Mouse (Mus musculus): ENCODE results near the gene Krt9. TPM values are rescaled to one million over a fixed set of nuclear protein-coding genes. Genes with fewer than 3 reads are reported as not detected.

The Krt9 gene
- polyA plus RNA-seq, 1 experiment, result not detected

GRCm38 (mm10) chr11:100137693-100138092 is 55.4 kb downstream of the Krt9 start:
- Histone ChIP-seq H3K27ac (ENCODE audit: insufficient read depth, low read depth, low read length) (no peak overlapping the region), H3K4me3 (ENCODE audit: insufficient read depth, low read length) (no peak overlapping the region), H3K4me1 (ENCODE audit: control insufficient read depth, insufficient read depth, low read length) (no peaks in the 10 kb centered on the region)
- TF ChIP-seq CTCF (IDR thresholded peaks at IDR 0.05; ENCODE audit: low read depth, low read length) (no peak), POLR2A (IDR thresholded peaks at IDR 0.05; ENCODE audit: borderline replicate concordance, low read depth, low read length) (no peak)

Other genes with a start within 250 kb of the Krt9 start
- gene Krtap9-5, start 244.8 kb downstream of the Krt9 start, polyA plus RNA-seq (2012; ENCODE audit: insufficient read depth, insufficient read length, missing spikeins), result not detected in 2 replicates
- gene Krtap29-1, start 214.2 kb downstream of the Krt9 start, polyA plus RNA-seq (2012; ENCODE audit: insufficient read depth, insufficient read length, missing spikeins), result not detected in 2 replicates
- gene Krtap16-1, start 206.6 kb downstream of the Krt9 start, polyA plus RNA-seq (2012; ENCODE audit: insufficient read depth, insufficient read length, missing spikeins), result not detected in 2 replicates
- gene Krtap17-1, start 199.3 kb downstream of the Krt9 start, polyA plus RNA-seq (2012; ENCODE audit: insufficient read depth, insufficient read length, missing spikeins), result not detected in 2 replicates
- gene Krt33a, start 177.0 kb downstream of the Krt9 start, polyA plus RNA-seq (2012; ENCODE audit: insufficient read depth, insufficient read length, missing spikeins), result not detected in 2 replicates
- not detected in 2 replicates for gene Krt33b, start 163.4 kb downstream of the Krt9 start, polyA plus RNA-seq (2012; ENCODE audit: insufficient read depth, insufficient read length, missing spikeins)
- not detected in 2 replicates for gene Krt34, start 151.7 kb downstream of the Krt9 start, polyA plus RNA-seq (2012; ENCODE audit: insufficient read depth, insufficient read length, missing spikeins)
- gene Krt31, start 142.7 kb downstream of the Krt9 start, polyA plus RNA-seq (2012; ENCODE audit: insufficient read depth, insufficient read length, missing spikeins), result not detected in 2 replicates
- gene Krt32, start 105.0 kb downstream of the Krt9 start, polyA plus RNA-seq (2012; ENCODE audit: insufficient read depth, insufficient read length, missing spikeins), result not detected in 2 replicates
- gene Krt35, start 97.0 kb downstream of the Krt9 start, polyA plus RNA-seq (2012; ENCODE audit: insufficient read depth, insufficient read length, missing spikeins), result not detected in 2 replicates
- not detected in 2 replicates for gene Krt36, start 87.6 kb downstream of the Krt9 start, polyA plus RNA-seq (2012; ENCODE audit: insufficient read depth, insufficient read length, missing spikeins)
- gene Krt13, start 71.7 kb downstream of the Krt9 start, polyA plus RNA-seq (2012; ENCODE audit: insufficient read depth, insufficient read length, missing spikeins), result not detected in 2 replicates
- gene Krt15, start 57.3 kb downstream of the Krt9 start, polyA plus RNA-seq (2012; ENCODE audit: insufficient read depth, insufficient read length, missing spikeins), result not detected in 2 replicates
- not detected in 2 replicates for gene Krt19, start 44.6 kb downstream of the Krt9 start, polyA plus RNA-seq (2012; ENCODE audit: insufficient read depth, insufficient read length, missing spikeins)
- not detected in 2 replicates for gene Krt14, start 14.3 kb upstream of the Krt9 start, polyA plus RNA-seq (2012; ENCODE audit: insufficient read depth, insufficient read length, missing spikeins)
- not detected in 2 replicates for gene Krt16, start 55.7 kb upstream of the Krt9 start, polyA plus RNA-seq (2012; ENCODE audit: insufficient read depth, insufficient read length, missing spikeins)
- not detected in 2 replicates for gene Krt17, start 67.8 kb upstream of the Krt9 start, polyA plus RNA-seq (2012; ENCODE audit: insufficient read depth, insufficient read length, missing spikeins)
- not detected in 2 replicates for gene Krt42, start 76.6 kb upstream of the Krt9 start, polyA plus RNA-seq (2012; ENCODE audit: insufficient read depth, insufficient read length, missing spikeins)
- 922 and 1,042 TPM in 2 replicates for gene Eif1, start 126.6 kb upstream of the Krt9 start, polyA plus RNA-seq (2012; ENCODE audit: insufficient read depth, insufficient read length, missing spikeins)
- not detected in 2 replicates for gene Gast, start 141.2 kb upstream of the Krt9 start, polyA plus RNA-seq (2012; ENCODE audit: insufficient read depth, insufficient read length, missing spikeins)
- 0.68 and 1.2 TPM in 2 replicates for gene Hap1, start 162.9 kb upstream of the Krt9 start, polyA plus RNA-seq (2012; ENCODE audit: insufficient read depth, insufficient read length, missing spikeins)
- 7.3 and 15.0 TPM in 2 replicates for gene Jup, start 204.5 kb upstream of the Krt9 start, polyA plus RNA-seq (2012; ENCODE audit: insufficient read depth, insufficient read length, missing spikeins)
- 0.67 TPM in 1 of 2 replicates, not detected in the other for gene P3h4, start 221.6 kb upstream of the Krt9 start, polyA plus RNA-seq (2012; ENCODE audit: insufficient read depth, insufficient read length, missing spikeins)
- gene Fkbp10, start 222.5 kb upstream of the Krt9 start, polyA plus RNA-seq (2012; ENCODE audit: insufficient read depth, insufficient read length, missing spikeins), result 1.3 and 1.6 TPM in 2 replicates
- 13.0 and 17.6 TPM in 2 replicates for gene Nt5c3b, start 248.6 kb upstream of the Krt9 start, polyA plus RNA-seq (2012; ENCODE audit: insufficient read depth, insufficient read length, missing spikeins)
- gene Klhl10, start 248.7 kb upstream of the Krt9 start, polyA plus RNA-seq (2012; ENCODE audit: insufficient read depth, insufficient read length, missing spikeins), result not detected in 2 replicates